11 mouse cellular contexts compared by ENCODE assay signal in genomic region chr17:65729945-65730741, GRCm38 (mm10). TPM values are rescaled to one million over a fixed set of nuclear protein-coding genes. Genes with fewer than 3 reads are reported as not detected.
DNase-seq lines count a peak whose midpoint lies in the region; ATAC-seq and TF ChIP-seq lines count a peak whose summit lies in the region.
"Had no signal": no experiment of that assay in that cellular context is flagged by ENCODE, and none has a peak within 500 bp of the region (broad histone marks: within the 10 kb centered on the region; RNA-seq: fewer than 3 reads in every experiment).

No protein-coding gene starts in this region.

- H3K4me3 ChIP-seq in heart, embryonic 12.5 days = no peak overlapping the region
- H3K4me3 ChIP-seq in liver, embryonic 14.5 days (ENCODE audit: insufficient read depth in 1 of 2, low read depth in 2 of 2, low read length in 2 of 2) = no peak overlapping the region

- TF ChIP-seq EP300 in liver, embryonic 14.5 days (IDR thresholded peaks at IDR 0.05; ENCODE audit: low read depth) = no peak

- H3K4me2 ChIP-seq in heart, embryonic 12.5 days = no peak overlapping the region
- no peak overlapping the region for H3K4me2 ChIP-seq in liver, embryonic 14.5 days (ENCODE audit: low read depth)

- H3K9ac ChIP-seq in heart, embryonic 12.5 days = no peak overlapping the region
- H3K9ac ChIP-seq in liver, embryonic 14.5 days (replicated peaks) = no peak overlapping the region

- no peak for ATAC-seq in heart, embryonic 12.5 days (ENCODE audit: insufficient number of reproducible peaks, low FRiP score)
- no peak for ATAC-seq in liver, embryonic 14.5 days (ENCODE audit: insufficient read depth)
- ATAC-seq in CD4-positive, CD25-positive, alpha-beta regulatory T cell, adult 4 months = no peak
- ATAC-seq: forebrain, embryonic 14.5 days; midbrain, embryonic 16.5 days had no signal

- H3K27me3 ChIP-seq in heart, embryonic 12.5 days (replicated peaks) = no peaks in the 10 kb centered on the region
- no peaks in the 10 kb centered on the region for H3K27me3 ChIP-seq in liver, embryonic 14.5 days (ENCODE audit: control insufficient read depth, insufficient read depth, low read length)
- no peaks in the 10 kb centered on the region for H3K27me3 ChIP-seq in splenic B cell, adult 2 months (ENCODE audit: control insufficient read depth, insufficient read depth, low read length, poor library complexity, severe bottlenecking)

- 66% methylated on average over 16 of the region's 16 CpGs for WGBS in heart, embryonic 12.5 days
- 28% methylated on average over 15 of the region's 16 CpGs for WGBS in liver, embryonic 14.5 days (ENCODE audit: insufficient replicate concordance)

- H3K4me1 ChIP-seq in heart, embryonic 12.5 days (replicated peaks) = no peaks in the 10 kb centered on the region
- H3K4me1 ChIP-seq in liver, embryonic 14.5 days (replicated peaks; ENCODE audit: control insufficient read depth in 2 of 2, insufficient read depth in 2 of 2, low read length in 1 of 2) = 0 out of 4 replicates have a peak, but pooled peaks cover 0 to 3% of the 10 kb centered on the region in 2 experiments

- H3K27ac ChIP-seq in heart, embryonic 12.5 days (ENCODE audit: poor library complexity, severe bottlenecking) = no peak overlapping the region
- no peak overlapping the region for H3K27ac ChIP-seq in liver, embryonic 14.5 days

- peak; percentile 94 for DNase-seq in heart, adult 11 months
- DNase-seq in spleen, postnatal 36 days (ENCODE audit: low spot score in 2 of 2) = peak; percentile 22 to 43
- DNase-seq in spleen, adult 12 weeks (ENCODE audit: low spot score) = no peak
- no peak for DNase-seq in liver, embryonic 14.5 days (ENCODE audit: low read depth in 3 of 3, low spot score in 3 of 3)
- DNase-seq in splenic B cell, adult 2 months (ENCODE audit: low read depth, low spot score) = peak; percentile 49
- no peak for DNase-seq in right cerebral cortex, postnatal 10 days (ENCODE audit: low spot score in 2 of 2)
- DNase-seq: thymus, postnatal 14 days had no signal

- H3K36me3 ChIP-seq in heart, embryonic 12.5 days = no peaks in the 10 kb centered on the region
- no peaks in the 10 kb centered on the region for H3K36me3 ChIP-seq in liver, embryonic 14.5 days (replicated peaks; ENCODE audit: control insufficient read depth, insufficient read depth, low read depth)
- H3K36me3 ChIP-seq in splenic B cell, adult 2 months (ENCODE audit: control insufficient read depth, insufficient read depth, low read length, poor library complexity, severe bottlenecking) = no peaks in the 10 kb centered on the region

- H3K9me3 ChIP-seq in heart, embryonic 12.5 days (replicated peaks) = no peaks in the 10 kb centered on the region
- H3K9me3 ChIP-seq in liver, embryonic 14.5 days (ENCODE audit: control insufficient read depth, low read length) = no peaks in the 10 kb centered on the region

- 0 out of 2 replicates have a peak, but pooled peaks have one; percentile 10 for TF ChIP-seq CTCF in liver, embryonic 14.5 days (IDR thresholded peaks at IDR 0.05; ENCODE audit: low read depth)

RNA-seq across cellular contexts. Expression of gene Rab31, which starts 42.4 kb away (rescaled TPM):
- 31.2 and 33.4 TPM in 2 replicates for polyA plus RNA-seq in heart, embryonic 12.5 days (2016; fragmentation: Nextera tagmentation; extraction: Ambion mirVana)
- polyA plus RNA-seq in liver, embryonic 14.5 days (2012; rRNA removed) = 2.0 and 2.7 TPM in 2 replicates
- 5.0 and 5.3 TPM in 2 replicates for polyA plus RNA-seq in liver, embryonic 14.5 days (2014; fragmentation: Nextera tagmentation; extraction: Ambion mirVana)
- polyA plus RNA-seq in CD4-positive, CD25-positive, alpha-beta regulatory T cell, adult 4 months (2017; shearing (Covaris generic)) = 1 to 10 TPM; 3.3 to 4.2 TPM

RNA-seq across cellular contexts. Expression of gene Ppp4r1, which starts 52.2 kb away (rescaled TPM):
- polyA plus RNA-seq in heart, embryonic 12.5 days (2016; fragmentation: Nextera tagmentation; extraction: Ambion mirVana) = 33.5 and 37.5 TPM in 2 replicates
- polyA plus RNA-seq in liver, embryonic 14.5 days (2012; rRNA removed) = 8.7 and 11.1 TPM in 2 replicates
- polyA plus RNA-seq in liver, embryonic 14.5 days (2014; fragmentation: Nextera tagmentation; extraction: Ambion mirVana) = 6.7 and 8.0 TPM in 2 replicates
- polyA plus RNA-seq in CD4-positive, CD25-positive, alpha-beta regulatory T cell, adult 4 months (2017; shearing (Covaris generic)) = 10 to 100 TPM; 25.1 to 30.4 TPM

Comparison
In these comparisons a context has a peak if more than half of its experiments do, and no peak if none do; other contexts are left out.
1. DNase-seq: peak in heart, adult 11 months (single experiment), spleen, postnatal 36 days (2 of 2) and splenic B cell, adult 2 months (single experiment); none in spleen, adult 12 weeks (single experiment), liver, embryonic 14.5 days (0 of 3) and right cerebral cortex, postnatal 10 days (0 of 2).